Mouse (Mus musculus): ENCODE measurements at regions not wholly inside any gene's neighbourhood (a gene's known extent, or its start where the extent isn't known, plus 50 kb on each side); places are given as distances from the start of the nearest gene placed in this dataset.

GRCm38 (mm10) chr1:166735545-166735944 is 53.9 kb upstream of the Fmo9 start:
- H3K4me1 ChIP-seq, result peaks cover 14% of the 10 kb centered on the region
- TF ChIP-seq FLI1 (IDR thresholded peaks at IDR 0.05; ENCODE audit: low read length), result no peak
- no peak for TF ChIP-seq GATA1 (IDR thresholded peaks at IDR 0.05; ENCODE audit: borderline replicate concordance, low read length)
- H3K36me3 ChIP-seq (replicated peaks; ENCODE audit: low read length), result no peaks in the 10 kb centered on the region
- H3K4me3 ChIP-seq (replicated peaks), result no peak overlapping the region
- H3K9me3 ChIP-seq, result no peaks in the 10 kb centered on the region
- peaks cover 2% of the 10 kb centered on the region for H3K27me3 ChIP-seq (replicated peaks)

GRCm38 (mm10) chr1:166738029-166738428 is 56.4 kb upstream of the Fmo9 start:
- no peak overlapping the region for H3K4me3 ChIP-seq (replicated peaks)
- no peaks in the 10 kb centered on the region for H3K36me3 ChIP-seq (replicated peaks; ENCODE audit: low read length)
- no peak for TF ChIP-seq GATA1 (IDR thresholded peaks at IDR 0.05; ENCODE audit: borderline replicate concordance, low read length)
- TF ChIP-seq FLI1 (IDR thresholded peaks at IDR 0.05; ENCODE audit: low read length), result no peak
- peaks cover 6% of the 10 kb centered on the region for H3K4me1 ChIP-seq
- H3K9me3 ChIP-seq, result no peaks in the 10 kb centered on the region
- H3K27me3 ChIP-seq (replicated peaks), result peaks cover 2% of the 10 kb centered on the region

- Histone ChIP-seq H3K9me3 (peaks cover 3% of the 10 kb centered on the region; the same call in 1 of the 2 replicates), H3K4me1 (no peaks in the 10 kb centered on the region), H3K27me3 (replicated peaks) (peaks cover 2% of the 10 kb centered on the region), H3K4me3 (replicated peaks) (no peak overlapping the region), H3K36me3 (replicated peaks; ENCODE audit: low read length) (no peaks in the 10 kb centered on the region)
- TF ChIP-seq FLI1 (IDR thresholded peaks at IDR 0.05; ENCODE audit: low read length), result no peak
- TF ChIP-seq GATA1 (IDR thresholded peaks at IDR 0.05; ENCODE audit: borderline replicate concordance, low read length), result no peak
These were observed 68.6 kb upstream of the Fmo9 start for GRCm38 (mm10) chr1:166750236-166750635.

GRCm38 (mm10) chr1:166750777-166751176 is 69.1 kb upstream of the Fmo9 start:
- Histone ChIP-seq H3K4me3 (replicated peaks) (no peak overlapping the region), H3K4me1 (no peaks in the 10 kb centered on the region), H3K9me3 (no peaks in the 10 kb centered on the region; the same call in 1 of the 2 replicates), H3K27me3 (replicated peaks) (peaks cover 2% of the 10 kb centered on the region), H3K36me3 (replicated peaks; ENCODE audit: low read length) (no peaks in the 10 kb centered on the region)
- no peak for TF ChIP-seq FLI1 (IDR thresholded peaks at IDR 0.05; ENCODE audit: low read length)
- TF ChIP-seq GATA1 (IDR thresholded peaks at IDR 0.05; ENCODE audit: borderline replicate concordance, low read length), result no peak

DNA sequence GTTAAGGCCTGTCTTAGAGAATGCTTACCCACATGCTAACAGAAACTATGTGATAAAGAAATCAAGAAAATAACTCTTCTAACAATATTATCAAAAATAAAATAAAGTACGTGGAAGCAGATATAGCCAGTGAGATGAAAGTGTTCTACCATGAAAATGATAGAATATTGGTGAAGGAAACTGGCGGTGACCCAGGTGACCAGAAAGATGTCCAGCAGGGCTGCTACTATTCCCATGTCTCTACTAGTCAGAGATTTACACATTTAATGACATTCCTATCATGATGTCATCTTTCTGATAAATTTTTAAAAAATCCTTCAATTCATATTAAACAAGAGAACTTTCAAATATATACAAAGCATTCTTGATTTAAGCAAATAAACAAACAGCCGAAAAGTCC is 69.8 kb upstream of the Fmo9 start:
- TF ChIP-seq FLI1 (IDR thresholded peaks at IDR 0.05; ENCODE audit: low read length), result no peak
- no peak for TF ChIP-seq GATA1 (IDR thresholded peaks at IDR 0.05; ENCODE audit: borderline replicate concordance, low read length)
- Histone ChIP-seq H3K9me3 (no peaks in the 10 kb centered on the region), H3K4me3 (replicated peaks) (no peak overlapping the region)

GRCm38 (mm10) chr1:166752990-166753709 is 71.5 kb upstream of the Fmo9 start:
- Histone ChIP-seq H3K4me1 (no peaks in the 10 kb centered on the region), H3K4me3 (replicated peaks) (no peak overlapping the region), H3K36me3 (replicated peaks; ENCODE audit: low read length) (no peaks in the 10 kb centered on the region), H3K9me3 (peaks cover 2% of the 10 kb centered on the region), H3K27me3 (replicated peaks) (no peaks in the 10 kb centered on the region)
- TF ChIP-seq FLI1 (IDR thresholded peaks at IDR 0.05; ENCODE audit: low read length) (no peak), GATA1 (IDR thresholded peaks at IDR 0.05; ENCODE audit: borderline replicate concordance, low read length) (no peak)

More for the DNA sequence above, 69.8 kb upstream of the Fmo9 start:
- Histone ChIP-seq H3K27me3 (replicated peaks) (peaks cover under 1% of the 10 kb centered on the region), H3K4me1 (no peaks in the 10 kb centered on the region), H3K36me3 (replicated peaks; ENCODE audit: low read length) (no peaks in the 10 kb centered on the region)

GRCm38 (mm10) chr1:166758987-166759386 is 77.3 kb upstream of the Fmo9 start:
- Histone ChIP-seq H3K27me3 (replicated peaks) (no peaks in the 10 kb centered on the region), H3K4me3 (replicated peaks) (no peak overlapping the region), H3K36me3 (replicated peaks; ENCODE audit: low read length) (no peaks in the 10 kb centered on the region), H3K4me1 (no peaks in the 10 kb centered on the region), H3K9me3 (peaks cover 8% of the 10 kb centered on the region)
- TF ChIP-seq FLI1 (IDR thresholded peaks at IDR 0.05; ENCODE audit: low read length) (no peak), GATA1 (IDR thresholded peaks at IDR 0.05; ENCODE audit: borderline replicate concordance, low read length) (no peak)

DNA sequence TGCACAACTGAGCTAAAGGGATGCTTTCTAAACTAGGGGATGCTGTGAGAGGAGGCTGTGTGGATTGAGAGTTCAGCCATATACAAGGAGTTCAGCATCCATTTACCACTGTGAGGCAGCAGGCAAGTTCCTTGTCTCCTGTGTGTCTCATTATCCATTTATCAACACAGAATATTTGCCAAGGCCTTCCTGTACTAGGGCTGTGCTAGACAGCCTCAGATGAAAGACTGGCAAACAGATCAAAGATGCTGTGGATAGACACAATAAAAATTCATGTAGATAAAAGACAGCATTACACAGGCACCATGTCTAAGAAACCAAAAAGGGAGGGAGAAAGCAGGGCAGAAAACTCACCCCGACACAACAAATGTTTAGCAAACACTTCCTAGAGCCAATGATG is 91.5 kb upstream of the Fmo9 start:
- H3K9me3 ChIP-seq, result 0 out of 2 replicates have a peak, but pooled peaks cover 4% of the 10 kb centered on the region
- no peaks in the 10 kb centered on the region for H3K27me3 ChIP-seq (replicated peaks)
- TF ChIP-seq GATA1 (IDR thresholded peaks at IDR 0.05; ENCODE audit: borderline replicate concordance, low read length), result no peak
- TF ChIP-seq FLI1 (IDR thresholded peaks at IDR 0.05; ENCODE audit: low read length), result no peak
- H3K36me3 ChIP-seq (replicated peaks; ENCODE audit: low read length), result no peaks in the 10 kb centered on the region
- H3K4me1 ChIP-seq, result no peaks in the 10 kb centered on the region
- no peak overlapping the region for H3K4me3 ChIP-seq (replicated peaks)

DNA sequence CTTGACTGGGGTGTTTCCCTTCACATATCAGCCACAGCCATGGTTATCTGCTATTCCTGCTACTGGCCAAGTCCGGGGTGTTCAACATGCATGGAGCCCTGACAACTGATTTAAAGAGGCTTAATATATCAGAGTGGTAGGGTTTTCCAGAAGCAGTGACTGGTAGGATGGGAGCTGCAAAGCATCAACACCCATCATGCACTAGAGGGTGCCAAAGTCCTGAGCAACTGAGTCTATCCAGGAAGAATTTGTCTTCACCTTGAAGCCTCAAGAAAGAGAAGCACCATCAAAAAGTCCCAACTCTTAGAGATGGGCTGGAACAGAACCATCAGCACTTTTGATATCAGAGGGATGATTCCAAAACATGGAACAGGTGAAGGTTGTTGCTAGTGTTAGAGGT is 100.5 kb upstream of the Fmo9 start:
- Histone ChIP-seq H3K4me1 (peaks cover 10% of the 10 kb centered on the region; the same call in 1 of the 2 replicates), H3K9me3 (no peaks in the 10 kb centered on the region), H3K27me3 (replicated peaks) (peaks cover 3% of the 10 kb centered on the region), H3K4me3 (replicated peaks) (no peak overlapping the region), H3K36me3 (replicated peaks; ENCODE audit: low read length) (no peaks in the 10 kb centered on the region)
- TF ChIP-seq GATA1 (IDR thresholded peaks at IDR 0.05; ENCODE audit: borderline replicate concordance, low read length) (no peak), FLI1 (IDR thresholded peaks at IDR 0.05; ENCODE audit: low read length) (no peak)

DNA sequence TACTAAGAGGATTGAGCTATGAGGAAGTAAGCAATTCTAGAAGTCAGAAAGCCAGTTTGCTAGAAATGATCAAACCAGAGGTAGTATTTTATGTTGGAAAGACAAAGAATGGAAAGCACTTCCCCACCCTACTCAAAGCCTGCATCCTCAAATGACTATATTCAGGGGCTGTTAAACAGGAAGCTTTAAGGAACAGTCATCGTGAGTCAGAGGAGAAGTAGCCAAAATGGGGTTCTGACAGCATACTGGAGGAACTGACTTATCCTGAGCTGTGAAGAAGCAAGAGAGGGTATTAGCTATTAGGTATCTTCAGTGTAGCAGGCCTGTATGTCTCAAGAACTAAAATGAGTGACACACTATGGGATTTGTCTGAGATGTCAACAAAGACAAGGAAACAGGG is 106.3 kb upstream of the Fmo9 start:
- TF ChIP-seq GATA1 (IDR thresholded peaks at IDR 0.05; ENCODE audit: borderline replicate concordance, low read length) (no peak), FLI1 (IDR thresholded peaks at IDR 0.05; ENCODE audit: low read length) (no peak)
- Histone ChIP-seq H3K9me3 (no peaks in the 10 kb centered on the region), H3K4me3 (replicated peaks) (no peak overlapping the region), H3K27me3 (replicated peaks) (no peaks in the 10 kb centered on the region), H3K36me3 (replicated peaks; ENCODE audit: low read length) (no peaks in the 10 kb centered on the region), H3K4me1 (peaks cover 61% of the 10 kb centered on the region)

All from megakaryocyte, embryonic 14.5 days (primary cell).